Mouse (Mus musculus) macrophage (primary cell): ENCODE results near the gene Ppp1r14b. TPM values are rescaled to one million over a fixed set of nuclear protein-coding genes. Genes with fewer than 3 reads are reported as not detected.
A peak's percentile ranks its signal among the peaks of the same experiment; 100 is the strongest.
"Not testable (repeated sequence)": the region's sequence is repeated elsewhere in the genome, so short reads cannot be mapped to it uniquely, and the experiment has no call there.

ENCODE experiments used
- H3K27ac ChIP-seq: fragments of 350-480 bp; formaldehyde crosslinking; 2 replicates; pipeline ENCODE4 v1.9.0; 2021
- H3K36me3 ChIP-seq: fragments of 350-480 bp; formaldehyde crosslinking; 2 replicates; pipeline ENCODE4 v1.9.0; 2021; ENCODE audit errors: inconsistent target
- H3K4me3 ChIP-seq: fragments of 350-480 bp; formaldehyde crosslinking; 2 replicates; pipeline ENCODE4 v1.9.0; 2021; ENCODE audit errors: inconsistent target
- H3K79me2 ChIP-seq: fragments of 350-480 bp; formaldehyde crosslinking; 2 replicates; pipeline ENCODE4 v1.9.0; 2021; ENCODE audit errors: inconsistent target
- WGBS: methylation state at CpG from one replicate; pipeline ENCODE4 v1.1.7; 2026; ENCODE audit warnings: inconsistent platforms; ENCODE audit not compliant: missing documents; 5-methylcytosine and 5-hydroxymethylcytosine counted together
- polyA plus RNA-seq: library from polyadenylated mRNA; stranded (reverse); fragments of 250-400 nt; gene quantifications from 3 replicates; pipeline ENCODE4 v1.2.4, GENCODE M21; 2018; ENCODE audit warnings: inconsistent platforms

Ppp1r14b gene
- polyA plus RNA-seq, 1 experiment from 2014 or later: 51.9 TPM

DNA sequence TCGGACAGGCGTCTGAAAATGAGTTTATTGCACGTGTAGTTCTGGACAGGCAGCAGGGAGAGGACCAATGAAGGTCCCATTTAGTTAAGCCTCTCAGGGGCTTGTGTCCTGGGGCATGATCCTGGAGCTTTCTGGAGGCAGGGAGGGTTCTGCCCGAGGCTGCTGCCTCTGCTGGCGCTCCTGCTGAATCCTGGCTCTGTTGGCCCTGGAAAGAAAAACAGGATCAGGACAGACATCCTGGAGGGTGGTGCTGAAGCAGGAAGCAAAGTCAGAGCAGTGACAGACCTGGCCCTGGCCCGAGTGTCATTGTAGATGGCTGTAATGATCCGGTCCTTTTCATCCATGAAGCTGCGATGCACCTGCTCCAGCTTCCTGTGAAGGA, 13.1 kb downstream of the Ppp1r14b start:
- H3K79me2 ChIP-seq: peaks cover 13% of the 10 kb centered on the region
- H3K27ac ChIP-seq: peak overlapping the region; percentile 40
- H3K4me3 ChIP-seq: peak overlapping the region; percentile 32
- H3K36me3 ChIP-seq: no peaks in the 10 kb centered on the region
- 13% methylated on average over 8 of the region's 8 CpGs for WGBS

- Histone ChIP-seq H3K4me3 (no peak overlapping the region), H3K79me2 (peaks cover 13% of the 10 kb centered on the region), H3K36me3 (no peaks in the 10 kb centered on the region), H3K27ac (no peak overlapping the region)
- 95% methylated on average over 8 of the region's 8 CpGs for WGBS
Measured at GRCm38 (mm10) chr19:6989251-6989650, 14.5 kb downstream of the Ppp1r14b start.

GRCm38 (mm10) chr19:6990712-6991111, 15.9 kb downstream of the Ppp1r14b start:
- H3K4me3 ChIP-seq: no peak overlapping the region
- no peaks in the 10 kb centered on the region for H3K36me3 ChIP-seq
- peaks cover 13% of the 10 kb centered on the region for H3K79me2 ChIP-seq
- H3K27ac ChIP-seq: no peak overlapping the region
- WGBS: 92% methylated on average over 6 of the region's 6 CpGs

DNA sequence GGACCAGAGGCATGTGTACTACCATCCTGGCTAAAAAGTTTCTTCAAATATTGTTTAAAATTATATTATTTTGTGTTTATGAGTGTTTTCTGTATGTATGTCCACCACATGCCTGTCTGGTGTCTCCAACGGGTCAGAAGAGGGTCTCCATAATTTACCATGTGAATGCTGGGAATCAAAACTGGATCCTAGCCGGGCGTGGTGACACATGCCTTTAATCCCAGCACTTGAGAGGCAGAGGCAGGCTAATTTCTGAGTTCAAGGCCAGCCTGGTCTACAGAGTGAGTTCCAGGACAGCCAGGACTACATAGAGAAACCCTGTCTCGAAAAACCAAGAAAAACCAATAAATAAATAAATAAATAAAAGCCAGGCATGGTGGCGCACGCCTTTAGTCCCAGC, 16.4 kb downstream of the Ppp1r14b start:
- H3K79me2 ChIP-seq, H3K36me3 ChIP-seq, H3K4me3 ChIP-seq, H3K27ac ChIP-seq: not testable (repeated sequence)
- 97% methylated on average over 6 of the region's 6 CpGs for WGBS

GRCm38 (mm10) chr19:6992011-6992858, 17.5 kb downstream of the Ppp1r14b start, which contains the start of gene Dnajc4:
Dnajc4 (minus strand) TSS chr19:6992572.
- Histone ChIP-seq H3K79me2 (no peaks in the 10 kb centered on the region), H3K27ac (peak within 1 kb of the TSS; percentile 36), H3K4me3 (peak within 1 kb of the TSS; percentile 71), H3K36me3 (no peaks in the 10 kb centered on the region)
- WGBS: under 1% methylated on average over 37 of the region's 37 CpGs

DNA sequence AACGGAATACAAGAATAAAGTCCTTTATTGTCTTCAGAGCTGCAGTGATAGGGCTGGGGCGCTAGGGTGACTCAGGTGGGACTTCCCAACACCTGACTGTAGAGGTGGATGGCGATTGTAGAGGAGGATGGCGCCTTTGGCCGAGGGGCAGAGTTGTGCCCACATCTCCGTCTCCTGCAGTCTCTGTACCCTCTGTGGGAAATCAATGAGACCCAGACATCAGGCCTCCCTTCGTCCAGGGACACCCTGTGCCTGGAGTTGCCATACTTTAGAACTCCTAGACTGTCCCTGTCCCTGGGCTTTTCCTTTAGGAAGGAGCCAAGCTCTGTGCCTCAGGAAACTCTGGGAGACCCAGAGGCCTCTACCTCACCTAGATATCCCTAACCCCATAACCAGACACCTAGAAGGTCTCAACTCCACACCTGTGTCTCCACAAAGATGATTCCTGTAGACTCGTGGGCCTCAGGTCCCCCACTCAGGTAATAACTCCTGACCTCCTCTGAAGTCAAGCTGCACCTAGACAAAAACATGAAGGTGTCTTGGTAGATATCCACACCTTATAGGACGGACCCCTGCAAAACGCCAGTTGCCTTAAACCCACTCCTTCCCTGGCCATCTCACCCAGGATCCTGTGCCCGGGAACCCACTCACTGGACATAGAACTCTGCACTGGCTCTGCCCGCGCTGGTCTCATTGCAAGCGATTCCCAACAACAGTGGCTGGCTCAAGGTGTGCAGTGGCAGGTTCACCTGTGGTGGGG, 18.4 kb downstream of the Ppp1r14b start:
- peak overlapping the region; percentile 71 for H3K4me3 ChIP-seq
- peak overlapping the region; percentile 22 for H3K27ac ChIP-seq
- 71% methylated on average over 14 of the region's 14 CpGs for WGBS
- H3K79me2 ChIP-seq: no peaks in the 10 kb centered on the region
- H3K36me3 ChIP-seq: 0 out of 2 replicates have a peak, but pooled peaks cover under 1% of the 10 kb centered on the region

- Histone ChIP-seq H3K4me3 (no peak overlapping the region), H3K36me3 (peaks cover 9% of the 10 kb centered on the region), H3K27ac (no peak overlapping the region), H3K79me2 (no peaks in the 10 kb centered on the region)
- 94% methylated on average over 8 of the region's 8 CpGs for WGBS
Measured at GRCm38 (mm10) chr19:6994002-6994401, 19.2 kb downstream of the Ppp1r14b start.

DNA sequence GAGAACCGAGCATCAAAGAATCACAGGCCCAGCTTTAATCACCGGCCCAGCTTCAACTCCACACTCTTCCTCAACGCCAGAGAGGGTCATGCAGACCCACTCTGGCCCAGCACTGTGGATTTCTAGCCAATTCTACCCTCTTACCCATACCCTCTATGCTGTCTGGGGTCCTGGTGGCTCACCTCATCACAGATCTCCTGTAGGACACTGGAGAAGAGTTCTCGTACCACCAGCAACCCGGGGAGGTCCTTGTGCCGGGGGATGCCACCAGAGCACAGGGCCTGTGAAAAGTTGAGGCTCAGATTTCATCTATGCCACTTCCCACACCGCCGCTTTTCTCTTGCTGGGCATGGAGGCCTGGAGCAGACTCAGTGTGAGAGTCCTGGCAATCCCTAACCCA, 19.7 kb downstream of the Ppp1r14b start:
- H3K79me2 ChIP-seq: no peaks in the 10 kb centered on the region
- WGBS: 88% methylated on average over 8 of the region's 8 CpGs
- H3K36me3 ChIP-seq: peaks cover 14% of the 10 kb centered on the region
- no peak overlapping the region for H3K4me3 ChIP-seq
- no peak overlapping the region for H3K27ac ChIP-seq

GRCm38 (mm10) chr19:6995255-6995991, 20.7 kb downstream of the Ppp1r14b start:
- no peak overlapping the region for H3K27ac ChIP-seq

DNA sequence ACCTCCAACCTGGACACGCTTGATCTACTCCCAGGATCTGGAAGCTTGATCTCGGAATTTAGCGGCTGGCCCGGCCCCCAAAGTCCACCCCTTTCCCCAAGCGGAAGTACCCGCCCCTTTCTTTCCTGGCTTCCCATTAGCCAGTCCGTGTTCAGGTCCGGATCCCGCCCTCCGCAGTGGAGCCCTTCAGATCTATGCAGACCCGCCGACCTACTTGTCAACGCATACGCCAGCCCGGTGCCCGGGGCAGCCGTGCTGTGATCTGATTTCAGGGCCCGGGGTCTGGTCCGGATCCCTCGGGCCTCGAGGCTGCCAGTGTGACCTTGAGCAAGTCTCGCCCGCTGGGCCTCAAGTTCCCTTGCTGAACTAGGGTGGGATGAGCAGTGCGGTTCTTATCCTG, 21.2 kb downstream of the Ppp1r14b start, which contains the start of the genes Nudt22 and Trpt1:
Nudt22 (minus strand) TSS at position 112 of the 400 bp plus-strand sequence.
Trpt1 (plus strand) TSS at position 126 of the 400 bp plus-strand sequence.
- Histone ChIP-seq H3K79me2 (no peaks in the 10 kb centered on the region), H3K27ac (peak within 1 kb of the TSS; percentile 27; the same call in 1 of the 2 replicates), H3K36me3 (peaks cover 28% of the 10 kb centered on the region), H3K4me3 (peak within 1 kb of the TSS; percentile 51)
- WGBS: 3% methylated on average over 24 of the region's 24 CpGs

More at GRCm38 (mm10) chr19:6995255-6995991, 20.7 kb downstream of the Ppp1r14b start:
- Histone ChIP-seq H3K36me3 (peaks cover 23% of the 10 kb centered on the region), H3K4me3 (peak overlapping the region; percentile 51), H3K79me2 (no peaks in the 10 kb centered on the region)
- 48% methylated on average over 21 of the region's 21 CpGs for WGBS

GRCm38 (mm10) chr19:6997721-6998290, 23.0 kb downstream of the Ppp1r14b start:
- 89% methylated on average over 9 of the region's 9 CpGs for WGBS
- H3K36me3 ChIP-seq: peaks cover 46% of the 10 kb centered on the region
- H3K27ac ChIP-seq: no peak overlapping the region

DNA sequence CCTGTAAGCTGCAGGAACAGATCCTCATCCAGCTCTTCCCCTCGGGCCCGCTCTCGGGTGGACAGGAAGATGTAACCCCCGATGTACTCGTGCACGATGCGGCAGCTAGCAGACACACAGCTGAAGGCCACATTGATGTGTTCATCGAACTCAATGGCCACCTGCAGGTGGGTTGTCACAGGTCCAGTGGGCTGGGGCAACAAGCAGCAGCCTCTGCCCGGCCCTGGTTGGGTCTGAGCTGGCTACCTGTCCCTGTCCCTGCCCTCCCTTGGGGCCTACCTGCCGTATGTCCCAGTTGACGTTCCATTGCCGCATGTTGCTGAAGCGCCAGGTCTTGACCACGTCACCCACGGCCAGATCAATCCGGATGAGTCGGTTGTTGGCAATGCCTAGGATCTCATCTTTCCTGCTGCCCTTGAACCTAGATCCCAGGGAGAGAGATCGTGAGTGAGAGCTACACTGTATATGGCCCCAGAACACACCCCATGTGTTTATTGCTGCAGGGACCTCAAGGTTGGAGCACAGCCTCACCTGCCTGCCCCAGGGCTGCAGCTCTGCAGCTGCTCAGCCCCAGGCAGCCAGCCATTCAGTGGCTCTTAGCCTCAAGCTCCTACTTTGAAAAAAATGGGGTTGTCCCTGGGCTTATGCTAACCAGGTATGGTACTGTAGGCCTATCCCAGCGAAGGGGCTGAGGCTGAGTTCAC, 24.7 kb downstream of the Ppp1r14b start:
- Histone ChIP-seq H3K79me2 (peaks cover 2% of the 10 kb centered on the region; the same call in 1 of the 2 replicates), H3K36me3 (peaks cover 62% of the 10 kb centered on the region), H3K4me3 (no peak overlapping the region), H3K27ac (no peak overlapping the region)
- 91% methylated on average over 19 of the region's 19 CpGs for WGBS

More at GRCm38 (mm10) chr19:6997721-6998290, 23.0 kb downstream of the Ppp1r14b start:
- H3K79me2 ChIP-seq: no peaks in the 10 kb centered on the region
- no peak overlapping the region for H3K4me3 ChIP-seq

DNA sequence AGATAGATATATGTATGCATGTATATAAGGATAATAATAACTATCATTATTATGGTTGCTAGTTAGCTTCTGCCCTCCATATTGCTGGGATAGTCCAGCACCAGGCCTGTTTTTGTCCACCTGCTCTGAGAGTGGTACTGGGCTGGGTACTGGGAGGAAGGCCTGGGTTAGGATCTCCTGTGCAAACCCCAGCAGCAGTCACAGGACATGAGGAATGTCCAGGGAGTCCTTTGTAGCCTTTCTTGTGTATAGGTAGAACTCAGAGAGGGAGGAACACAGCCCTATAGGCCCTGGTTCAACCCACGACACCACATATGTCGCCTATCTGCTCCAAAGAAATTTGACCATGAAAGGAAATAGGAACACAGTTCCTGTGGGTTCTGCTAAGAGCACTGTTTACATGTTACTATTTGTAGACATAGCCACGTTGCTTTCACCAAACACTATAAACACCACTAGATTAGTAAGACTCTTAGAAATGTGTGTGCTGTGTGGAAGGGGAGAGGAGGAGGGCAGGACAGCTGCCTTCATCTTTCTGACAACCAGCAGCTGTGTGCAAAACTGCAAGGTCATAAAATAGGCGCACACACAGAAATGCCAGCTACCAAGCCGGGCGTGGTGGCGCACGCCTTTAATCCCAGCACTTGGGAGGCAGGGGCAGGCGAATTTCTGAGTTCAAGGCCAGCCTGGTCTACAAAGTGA, 32.3 kb downstream of the Ppp1r14b start:
- no peak overlapping the region for H3K27ac ChIP-seq
- peaks cover 46% of the 10 kb centered on the region; the same call in 1 of the 2 replicates for H3K79me2 ChIP-seq
- 91% methylated on average over 3 of the region's 9 CpGs for WGBS
- H3K36me3 ChIP-seq: peaks cover 56% of the 10 kb centered on the region
- H3K4me3 ChIP-seq: no peak overlapping the region
